16 mouse cellular contexts compared by ENCODE assay signal in genomic region chr5:98245976-98246375, GRCm38 (mm10). TPM values are rescaled to one million over a fixed set of nuclear protein-coding genes. Genes with fewer than 3 reads are reported as not detected.
"Had no signal": no experiment of that assay in that cellular context is flagged by ENCODE, and none has a peak within 500 bp of the region (broad histone marks: within the 10 kb centered on the region; RNA-seq: fewer than 3 reads in every experiment).

No protein-coding gene starts in this region.

- H3K27ac ChIP-seq: kidney, embryonic 15.5 days; limb, embryonic 13.5 days; liver, embryonic 14.5 days; midbrain, embryonic 13.5 days had no signal

- H3K4me3 ChIP-seq: kidney, embryonic 15.5 days; left cerebral cortex, adult 2 months; limb, embryonic 13.5 days; midbrain, embryonic 13.5 days had no signal

- DNase-seq: kidney, adult 2 months; kidney, postnatal 14 days; lung, adult 18-20 months; spleen, adult 18-20 months; thymus, adult 2 months; thymus, postnatal 25 days had no signal

- H3K9me3 ChIP-seq: kidney, embryonic 15.5 days; limb, embryonic 13.5 days; midbrain, embryonic 13.5 days had no signal

- H3K4me1 ChIP-seq: kidney, embryonic 15.5 days; limb, embryonic 13.5 days; midbrain, embryonic 13.5 days had no signal

- ATAC-seq: intestine, embryonic 16.5 days; midbrain, embryonic 13.5 days had no signal

- H3K36me3 ChIP-seq: kidney, embryonic 15.5 days; limb, embryonic 13.5 days; midbrain, embryonic 13.5 days had no signal

RNA-seq across cellular contexts. Expression of gene Fgf5, which starts 8.0 kb away (rescaled TPM):
- total RNA-seq: liver, adult 2 months; megakaryocyte-erythroid progenitor cell, adult 5-6 weeks had no signal
- polyA plus RNA-seq: kidney, adult 2 months; liver, adult 2 months; testis, adult 2 months; thymus, adult 2 months; urinary bladder, adult 2 months had no signal
